Comparison of ENCODE assay signal across 13 mouse cellular contexts in the genomic region with DNA sequence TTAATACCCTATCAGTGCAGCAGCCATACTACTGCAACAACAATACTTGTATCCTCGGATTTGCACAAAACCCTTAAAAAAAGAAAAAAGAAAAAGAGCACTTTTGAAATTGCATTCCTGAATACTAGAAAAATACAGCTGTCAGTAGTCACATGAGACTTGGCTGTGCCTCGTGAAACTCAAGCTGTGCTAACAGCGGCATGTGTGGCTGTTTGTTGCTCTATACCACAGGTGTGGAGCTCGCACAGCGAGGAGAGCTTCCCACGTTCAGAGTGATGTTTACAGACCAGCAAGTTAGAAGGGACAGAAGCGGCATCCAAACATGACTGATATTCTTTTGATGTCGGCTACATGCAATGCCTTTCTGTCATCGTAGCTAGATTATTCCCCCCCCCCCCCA.
"Had no signal": no experiment of that assay in that cellular context is flagged by ENCODE, and none has a peak within 500 bp of the region (broad histone marks: within the 10 kb centered on the region; RNA-seq: fewer than 3 reads in every experiment).

No protein-coding gene starts in this region.

- H3K4me2 ChIP-seq: limb, embryonic 12.5 days; liver, embryonic 11.5 days; liver, embryonic 15.5 days; midbrain, embryonic 11.5 days had no signal

- H3K27me3 ChIP-seq: limb, embryonic 12.5 days; liver, embryonic 15.5 days had no signal

- H3K4me3 ChIP-seq: limb, embryonic 12.5 days; liver, embryonic 15.5 days had no signal

- H3K9me3 ChIP-seq: liver, embryonic 15.5 days had no signal

- ATAC-seq: lung, postnatal 0 days; midbrain, embryonic 16.5 days had no signal

- H3K4me1 ChIP-seq: liver, embryonic 15.5 days had no signal

- H3K9ac ChIP-seq: limb, embryonic 12.5 days; liver, embryonic 15.5 days had no signal

- H3K36me3 ChIP-seq: limb, embryonic 12.5 days; liver, embryonic 15.5 days had no signal

- H3K27ac ChIP-seq: limb, embryonic 12.5 days; liver, embryonic 15.5 days; stomach, postnatal 0 days had no signal

- DNase-seq: kidney, adult 11 months; kidney, postnatal 14 days; lung, adult 2 months; lung, postnatal 36 days; right cerebral cortex, postnatal 14 days; thymus, postnatal 4 days had no signal
